Mouse (Mus musculus): ENCODE results near the gene Gm21818. TPM values are rescaled to one million over a fixed set of nuclear protein-coding genes. Genes with fewer than 3 reads are reported as not detected.

The Gm21818 gene
- not detected in 2 replicates for polyA plus RNA-seq (2021; fragmentation: Nextera tagmentation)
- long read RNA-seq, experiment 1 = 0 reads
- long read RNA-seq, experiment 2 = 0 reads

GRCm38 (mm10) chr13:120172133-120172532, at the start of gene Gm21818:
Gm21818 (plus strand) TSS chr13:120172433.

GRCm38 (mm10) chr13:120139946-120140345, 32.3 kb upstream of the Gm21818 start, which contains the start of gene Gm20767:
Gm20767 (plus strand) TSS chr13:120140246.

GRCm38 (mm10) chr13:120215847-120216246, 43.6 kb downstream of the Gm21818 start, which contains the start of gene Gm21762:
Gm21762 (minus strand) TSS chr13:120215947.

Other genes with a start within 250 kb of the Gm21818 start
- gene Gm21761, start 243.2 kb upstream of the Gm21818 start, polyA plus RNA-seq (2021; fragmentation: Nextera tagmentation) = not detected in 2 replicates
- not detected in 2 replicates for gene B020031M17Rik, start 221.6 kb upstream of the Gm21818 start, polyA plus RNA-seq (2021; fragmentation: Nextera tagmentation)
- not detected in 2 replicates for gene Gm36079, start 145.4 kb upstream of the Gm21818 start, polyA plus RNA-seq (2021; fragmentation: Nextera tagmentation)
- not detected in 2 replicates for gene Gm21188, start 120.2 kb upstream of the Gm21818 start, polyA plus RNA-seq (2021; fragmentation: Nextera tagmentation)
- gene Gm20767, start 32.2 kb upstream of the Gm21818 start, polyA plus RNA-seq (2021; fragmentation: Nextera tagmentation) = not detected in 2 replicates
- gene Gm21762, start 43.5 kb downstream of the Gm21818 start, polyA plus RNA-seq (2021; fragmentation: Nextera tagmentation) = not detected in 2 replicates
- gene Gm21731, start 66.7 kb downstream of the Gm21818 start, polyA plus RNA-seq (2021; fragmentation: Nextera tagmentation) = not detected in 2 replicates
- not detected in 2 replicates for gene AF067061, start 90.7 kb downstream of the Gm21818 start, polyA plus RNA-seq (2021; fragmentation: Nextera tagmentation)
- 0.15 TPM in 1 of 2 replicates, not detected in the other for gene BC147527, start 128.0 kb downstream of the Gm21818 start, polyA plus RNA-seq (2021; fragmentation: Nextera tagmentation)
- gene Tcstv3, start 144.4 kb downstream of the Gm21818 start, polyA plus RNA-seq (2021; fragmentation: Nextera tagmentation) = not detected in 2 replicates

All from left cerebral cortex, adult 6 months (tissue).